Mouse (Mus musculus) kidney, embryonic 16.5 days (tissue): ENCODE measurements around the gene Fndc3b. TPM values are rescaled to one million over a fixed set of nuclear protein-coding genes. Genes with fewer than 3 reads are reported as not detected.
A peak's percentile ranks its signal among the peaks of the same experiment; 100 is the strongest.

Experiments used
- ATAC-seq: fragments of 200-750 bp; cut with Nextera tagmentation; 2 replicates; pipeline ENCODE4 v1.8.0; 2017; ENCODE audit warnings: moderate TSS enrichment; ENCODE audit not compliant: low FRiP score, low TSS enrichment
- H3K27ac ChIP-seq: fragments of 300-500 bp; sonication (generic); 2 replicates; pipeline ENCODE4 v1.5.1; 2014; ENCODE audit warnings: low read length
- H3K27me3 ChIP-seq: fragments of 300-500 bp; sonication (generic); 2 replicates; pipeline ENCODE4 v1.6.1; 2014; ENCODE audit warnings: low read length, control low read depth, mixed read lengths; ENCODE audit not compliant: insufficient read depth
- H3K36me3 ChIP-seq: fragments of 300-500 bp; sonication (generic); 2 replicates; pipeline ENCODE4 v1.6.1; 2014; ENCODE audit warnings: low read length, control low read depth, mixed read lengths; ENCODE audit not compliant: insufficient read depth
- H3K4me1 ChIP-seq: fragments of 300-500 bp; sonication (generic); 2 replicates; pipeline ENCODE4 v1.6.1; 2014; ENCODE audit warnings: low read length, control low read depth, mixed read lengths; ENCODE audit not compliant: insufficient read depth
- H3K4me2 ChIP-seq: fragments of 300-500 bp; sonication (generic); replicated peaks from 2 replicates; pipeline ENCODE4 v1.6.1; 2014; ENCODE audit warnings: low read depth, low read length
- H3K4me3 ChIP-seq: fragments of 300-500 bp; sonication (generic); 2 replicates; pipeline ENCODE4 v1.5.1; 2014; ENCODE audit warnings: mild to moderate bottlenecking, low read length
- H3K9ac ChIP-seq: fragments of 300-500 bp; sonication (generic); replicated peaks from 2 replicates; pipeline ENCODE4 v1.6.1; 2014; ENCODE audit warnings: low read length
- H3K9me3 ChIP-seq: fragments of 300-500 bp; sonication (generic); 2 replicates; pipeline ENCODE4 v1.6.1; 2016; ENCODE audit warnings: low read length, control low read depth
- WGBS: fragments of 180-500 bp; shearing (Covaris S2); extraction: QIAGEN DNeasy Blood & Tissue Kit; methylation state at CpG from one replicate; pipeline ENCODE4 v1.1.7; 2014; 5-methylcytosine and 5-hydroxymethylcytosine counted together
- polyA plus RNA-seq: library from polyadenylated mRNA; unstranded; fragments of >200 nt; fragmentation: Nextera tagmentation; extraction: Ambion mirVana; gene quantifications from 2 replicates; pipeline ENCODE4 v1.2.1, GENCODE M21; 2015

The Fndc3b gene
- 29.8 and 30.4 TPM in 2 replicates for polyA plus RNA-seq

DNA sequence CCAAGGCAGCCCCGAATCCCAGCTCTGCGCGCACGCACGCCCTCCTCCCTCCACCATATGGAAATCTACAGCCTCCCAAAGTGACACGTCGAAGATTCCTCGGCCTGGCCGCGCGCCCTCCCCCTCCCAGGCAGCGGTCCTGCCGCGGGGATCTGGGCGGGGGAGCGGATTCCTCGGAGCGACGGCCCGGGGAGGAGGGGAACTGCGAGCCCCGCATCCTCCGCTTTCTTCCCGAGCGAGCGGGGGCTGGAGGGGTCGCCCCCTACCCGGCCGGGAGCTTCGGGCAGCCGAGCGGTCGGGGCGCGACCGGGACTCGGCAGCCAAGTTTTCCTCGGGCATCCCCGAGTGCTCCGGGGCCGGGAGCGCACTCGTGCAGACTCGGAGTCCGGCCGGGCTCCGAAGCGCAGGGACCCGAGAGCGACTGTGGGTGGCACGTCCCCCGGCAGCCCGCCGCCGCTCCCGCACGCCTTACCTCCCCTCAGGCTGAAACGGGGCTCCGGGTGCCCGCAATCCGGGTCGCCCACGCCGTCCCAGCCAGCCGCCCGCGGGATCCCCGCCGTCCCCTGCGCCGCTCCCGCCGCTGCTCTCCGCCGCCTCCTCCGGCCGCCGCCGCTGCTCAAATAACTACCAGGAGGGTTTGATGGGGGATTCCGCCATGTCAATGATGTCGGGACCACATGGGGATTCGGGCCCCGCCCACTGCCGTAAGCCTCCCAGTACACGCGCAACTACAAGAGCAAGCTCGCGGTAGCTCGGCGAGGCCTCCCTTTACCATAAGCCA, at the start of gene Fndc3b:
Fndc3b (minus strand) TSS at position 660 of the 781 bp plus-strand sequence.
- peak within 1 kb of the TSS; percentile 66 for H3K4me2 ChIP-seq
- no peaks in the 10 kb centered on the region for H3K9me3 ChIP-seq
- no peaks in the 10 kb centered on the region for H3K36me3 ChIP-seq
- H3K27ac ChIP-seq: peak within 1 kb of the TSS; percentile 99
- under 1% methylated on average over 87 of the region's 90 CpGs for WGBS
- H3K27me3 ChIP-seq: no peaks in the 10 kb centered on the region
- H3K4me1 ChIP-seq: peaks cover 24% of the 10 kb centered on the region
- H3K4me3 ChIP-seq: peak within 1 kb of the TSS; percentile 75
- peak within 1 kb of the TSS; percentile 95 for H3K9ac ChIP-seq
- ATAC-seq: peak; percentile 89

DNA sequence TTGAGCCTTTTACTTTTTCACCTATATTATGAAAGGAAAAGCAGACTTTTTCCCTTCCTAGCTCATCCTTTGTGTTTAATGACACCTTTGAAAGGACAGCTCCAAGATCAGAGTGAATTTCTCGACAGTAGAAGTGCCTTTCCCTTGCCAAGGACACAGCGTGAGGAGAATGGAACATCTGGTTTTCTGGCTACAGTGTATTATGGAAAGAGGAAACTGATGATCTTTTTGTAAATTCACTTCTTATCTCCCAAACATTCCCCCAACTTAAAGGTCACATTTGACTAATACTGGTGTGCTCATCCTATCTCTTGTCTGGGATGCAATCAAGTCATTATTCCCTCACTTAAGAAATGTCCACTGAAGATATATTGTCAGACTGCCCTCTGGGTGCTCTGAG, 49.2 kb upstream of the Fndc3b start:
- no peak overlapping the region for H3K4me3 ChIP-seq
- ATAC-seq: no peak
- no peaks in the 10 kb centered on the region for H3K36me3 ChIP-seq
- no peak overlapping the region for H3K4me2 ChIP-seq
- 0 out of 2 replicates have a peak, but pooled peaks cover 3% of the 10 kb centered on the region for H3K9me3 ChIP-seq
- 70% methylated on average over 2 of the region's 2 CpGs for WGBS
- H3K27me3 ChIP-seq: no peaks in the 10 kb centered on the region
- H3K4me1 ChIP-seq: no peaks in the 10 kb centered on the region
- no peak overlapping the region for H3K9ac ChIP-seq
- H3K27ac ChIP-seq: no peak overlapping the region

DNA sequence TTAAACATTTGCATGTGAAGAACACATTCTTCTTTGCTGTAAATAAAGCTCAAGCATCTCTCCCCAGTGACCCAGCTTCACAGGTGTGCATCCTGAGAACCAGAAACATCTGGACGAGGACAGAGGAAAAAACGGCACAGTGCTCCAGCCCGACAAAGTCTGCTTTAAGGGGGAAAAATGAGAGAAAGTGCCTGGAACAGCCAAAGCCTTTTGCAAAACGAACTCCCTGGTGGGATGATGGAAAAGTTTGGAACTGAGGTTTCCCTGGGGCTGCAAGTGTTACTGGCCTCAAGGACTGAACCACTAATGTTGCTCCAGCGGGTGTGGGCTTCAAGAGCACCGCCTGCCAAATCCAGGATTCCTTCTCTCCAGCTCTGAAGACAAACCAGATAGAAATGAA, 47.9 kb upstream of the Fndc3b start:
- Histone ChIP-seq H3K27me3 (no peaks in the 10 kb centered on the region), H3K36me3 (no peaks in the 10 kb centered on the region), H3K4me2 (no peak overlapping the region), H3K4me1 (no peaks in the 10 kb centered on the region), H3K27ac (no peak overlapping the region), H3K9me3 (0 out of 2 replicates have a peak, but pooled peaks cover 3% of the 10 kb centered on the region), H3K9ac (no peak overlapping the region), H3K4me3 (no peak overlapping the region)
- no peak for ATAC-seq
- 44% methylated on average over 6 of the region's 6 CpGs for WGBS

DNA sequence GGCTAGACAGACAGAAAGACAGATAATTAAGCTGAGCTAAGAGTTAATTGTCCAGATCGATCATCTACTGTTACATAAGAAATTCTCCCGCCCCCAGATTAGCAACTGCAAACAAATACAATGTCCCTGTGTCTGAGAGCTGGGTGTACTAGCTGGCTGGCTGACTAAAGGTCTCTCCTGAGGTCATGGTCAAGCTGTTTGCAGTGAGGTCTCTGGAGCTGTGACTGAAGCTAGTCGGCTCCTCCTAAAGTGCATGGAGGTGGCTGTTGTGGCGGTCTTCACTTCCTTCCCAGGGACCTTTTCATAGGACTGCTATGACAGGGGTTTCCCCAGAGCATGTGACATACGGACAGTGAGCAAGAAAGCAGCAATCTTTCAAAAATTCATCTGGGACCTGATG, 40.5 kb upstream of the Fndc3b start:
- Histone ChIP-seq H3K27ac (no peak overlapping the region), H3K4me2 (no peak overlapping the region), H3K4me3 (no peak overlapping the region), H3K9ac (no peak overlapping the region), H3K9me3 (no peaks in the 10 kb centered on the region), H3K27me3 (no peaks in the 10 kb centered on the region), H3K36me3 (no peaks in the 10 kb centered on the region), H3K4me1 (0 out of 2 replicates have a peak, but pooled peaks cover 4% of the 10 kb centered on the region)
- WGBS: 41% methylated on average over 5 of the region's 5 CpGs
- ATAC-seq: no peak

DNA sequence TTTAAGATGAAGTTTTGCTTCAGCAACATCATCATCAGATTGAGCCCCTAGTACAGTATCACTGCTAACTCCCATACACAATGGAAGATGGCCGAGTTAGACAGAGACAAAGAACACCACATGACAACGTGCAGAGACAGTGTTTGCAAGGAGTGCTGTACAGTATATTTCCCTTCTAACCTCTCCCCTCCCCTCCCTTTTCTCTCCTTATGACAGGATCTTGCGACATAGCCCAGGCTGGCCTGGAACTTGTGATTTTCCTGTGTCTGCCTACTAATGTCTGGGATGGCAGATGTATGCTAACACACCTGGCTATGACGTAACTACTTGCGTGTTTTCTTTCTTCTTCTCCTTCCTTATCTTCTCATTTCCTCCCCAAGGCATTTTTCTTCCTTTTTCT, 40.0 kb upstream of the Fndc3b start:
- Histone ChIP-seq H3K9ac (no peak overlapping the region), H3K9me3 (no peaks in the 10 kb centered on the region), H3K27ac (no peak overlapping the region), H3K4me2 (no peak overlapping the region), H3K4me3 (no peak overlapping the region), H3K4me1 (0 out of 2 replicates have a peak, but pooled peaks cover 4% of the 10 kb centered on the region), H3K27me3 (no peaks in the 10 kb centered on the region), H3K36me3 (no peaks in the 10 kb centered on the region)
- ATAC-seq: no peak
- 70% methylated on average over 5 of the region's 5 CpGs for WGBS

DNA sequence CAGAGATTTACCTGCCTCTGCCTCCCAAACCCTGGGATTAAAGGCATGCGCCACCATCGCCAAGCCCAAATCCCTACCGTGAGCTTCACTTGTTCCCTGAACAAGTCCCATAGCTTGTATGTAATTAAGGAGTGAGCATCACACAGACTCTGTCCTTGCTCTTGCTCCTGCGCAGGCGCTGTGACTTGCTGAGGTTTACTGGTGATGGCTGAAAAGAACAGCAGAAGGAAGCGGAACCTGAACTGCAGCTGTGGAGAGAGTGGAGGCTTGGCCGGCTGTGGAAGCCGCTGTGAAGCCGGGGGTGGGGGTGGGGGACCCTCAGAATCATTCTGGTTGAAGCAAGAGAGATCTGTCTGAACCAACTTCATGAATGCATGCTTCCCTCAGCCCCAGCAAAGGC, 34.5 kb upstream of the Fndc3b start:
- Histone ChIP-seq H3K36me3 (no peaks in the 10 kb centered on the region), H3K4me2 (no peak overlapping the region), H3K9ac (no peak overlapping the region), H3K27ac (no peak overlapping the region), H3K4me1 (no peaks in the 10 kb centered on the region), H3K4me3 (no peak overlapping the region), H3K9me3 (no peaks in the 10 kb centered on the region), H3K27me3 (no peaks in the 10 kb centered on the region)
- 93% methylated on average over 9 of the region's 9 CpGs for WGBS
- ATAC-seq: no peak

DNA sequence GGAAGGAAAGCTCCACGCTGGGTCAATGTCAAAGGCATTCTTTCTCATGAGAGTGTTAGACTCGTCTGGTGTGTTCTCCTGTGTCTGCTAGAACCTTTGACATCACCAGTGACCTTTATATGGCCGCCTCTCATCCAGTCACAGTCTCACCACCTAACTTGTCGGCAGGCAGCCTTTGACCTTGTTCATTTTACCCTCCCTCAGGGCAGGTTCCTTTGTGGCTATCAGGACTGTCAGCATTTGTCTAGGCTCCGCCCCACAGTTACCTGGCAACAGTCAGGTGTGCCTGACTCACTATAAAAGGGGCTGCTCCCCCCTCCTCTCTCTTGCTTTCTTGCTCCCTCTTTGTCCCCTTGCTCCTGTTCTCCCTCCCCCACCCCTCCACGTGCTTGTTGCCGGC, 33.6 kb upstream of the Fndc3b start:
- no peaks in the 10 kb centered on the region for H3K27me3 ChIP-seq
- no peak overlapping the region for H3K9ac ChIP-seq
- H3K4me3 ChIP-seq: no peak overlapping the region
- H3K4me2 ChIP-seq: no peak overlapping the region
- 40% methylated on average over 7 of the region's 7 CpGs for WGBS
- peak; percentile 27; the same call in 1 of the 2 replicates for ATAC-seq
- H3K9me3 ChIP-seq: no peaks in the 10 kb centered on the region
- no peaks in the 10 kb centered on the region for H3K36me3 ChIP-seq
- H3K4me1 ChIP-seq: no peaks in the 10 kb centered on the region
- no peak overlapping the region for H3K27ac ChIP-seq

DNA sequence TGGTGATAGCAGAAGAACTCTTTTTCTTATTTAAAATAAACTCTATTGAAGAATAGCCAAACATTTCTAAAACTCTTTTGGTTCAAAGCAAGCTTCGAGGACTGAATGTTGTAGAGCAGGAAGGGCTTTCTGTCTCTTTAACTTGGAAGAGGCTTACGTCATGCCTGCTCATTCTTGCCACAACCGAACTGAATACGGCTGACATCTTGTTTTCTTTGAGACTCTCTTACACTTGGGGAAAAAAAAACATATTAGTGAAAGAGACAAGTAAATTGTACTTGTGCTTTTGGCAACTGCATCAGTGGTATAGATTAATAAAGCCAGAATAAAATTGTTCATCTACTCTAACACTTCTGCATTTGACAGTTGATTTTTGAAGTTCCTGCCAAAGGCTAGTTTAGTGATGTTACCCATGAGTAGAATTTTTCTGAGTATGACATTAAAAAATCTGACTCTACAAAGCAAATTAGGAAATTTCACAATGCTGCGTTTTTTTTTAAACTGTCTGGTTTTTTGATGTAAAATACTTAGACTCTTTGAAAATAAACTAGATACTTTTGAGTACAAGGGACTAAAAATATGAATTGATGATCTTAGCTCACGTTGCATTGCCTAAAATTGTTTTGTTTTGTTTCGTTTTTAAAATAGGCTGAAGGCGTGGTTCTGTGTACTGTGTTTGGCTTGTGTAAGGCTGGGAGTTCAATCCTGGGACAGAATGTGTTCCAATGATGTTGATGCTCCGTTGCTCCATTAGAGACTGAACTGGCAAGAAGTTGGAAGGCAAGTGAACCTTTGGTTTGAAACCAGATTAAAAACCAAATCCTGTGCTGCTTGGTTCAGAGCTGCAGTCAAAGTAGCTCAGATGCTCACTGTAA, 32.4 kb upstream of the Fndc3b start:
- no peak overlapping the region for H3K4me2 ChIP-seq
- H3K27ac ChIP-seq: no peak overlapping the region
- H3K27me3 ChIP-seq: no peaks in the 10 kb centered on the region
- H3K36me3 ChIP-seq: no peaks in the 10 kb centered on the region
- H3K4me3 ChIP-seq: no peak overlapping the region
- WGBS: 76% methylated on average over 9 of the region's 9 CpGs
- no peak for ATAC-seq
- no peaks in the 10 kb centered on the region for H3K4me1 ChIP-seq
- H3K9me3 ChIP-seq: no peaks in the 10 kb centered on the region
- H3K9ac ChIP-seq: no peak overlapping the region

DNA sequence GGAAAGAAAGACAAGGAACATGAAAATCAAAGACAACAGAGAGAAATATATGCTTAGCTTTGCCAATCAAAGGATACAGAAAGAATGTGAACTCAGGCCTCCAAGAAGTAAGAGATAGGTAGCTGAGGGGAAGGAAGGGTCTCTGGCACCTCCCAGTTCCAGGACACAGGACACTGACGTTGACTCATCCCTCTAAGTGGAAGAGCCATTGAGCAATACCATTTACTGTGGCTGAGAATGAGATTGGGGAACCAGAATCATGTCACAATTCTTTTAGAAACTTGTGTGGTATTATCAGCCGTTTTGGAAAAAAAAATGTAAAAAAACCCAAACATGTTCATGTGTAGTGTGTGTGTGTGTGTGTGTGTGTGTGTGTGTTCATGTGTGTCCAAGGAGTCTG, 31.0 kb upstream of the Fndc3b start:
- Histone ChIP-seq H3K27me3 (no peaks in the 10 kb centered on the region), H3K4me2 (no peak overlapping the region), H3K36me3 (no peaks in the 10 kb centered on the region), H3K9ac (no peak overlapping the region), H3K9me3 (no peaks in the 10 kb centered on the region), H3K27ac (no peak overlapping the region), H3K4me3 (no peak overlapping the region), H3K4me1 (no peaks in the 10 kb centered on the region)
- no peak for ATAC-seq
- WGBS: 52% methylated on average over 2 of the region's 2 CpGs

DNA sequence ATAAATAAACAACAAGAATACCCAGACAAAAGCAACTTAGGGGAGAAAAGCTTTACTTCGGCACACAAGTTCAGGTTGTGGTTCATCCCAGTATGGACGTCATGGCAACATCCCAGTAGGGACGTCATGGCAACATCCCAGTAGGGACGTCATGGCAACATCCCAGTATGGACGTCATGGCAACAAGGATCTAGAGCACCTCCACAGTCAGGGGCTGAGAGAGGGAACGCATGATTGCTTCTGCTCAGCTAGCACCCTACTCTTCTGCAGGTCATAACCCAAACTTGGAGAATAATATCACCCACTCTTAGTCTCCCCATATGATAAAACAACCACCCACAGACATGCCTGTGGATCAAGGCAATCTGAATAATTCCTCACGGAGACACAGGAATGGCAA, 29.0 kb upstream of the Fndc3b start:
- Histone ChIP-seq H3K36me3 (no peaks in the 10 kb centered on the region), H3K4me1 (peaks cover 3% of the 10 kb centered on the region; the same call in 1 of the 2 replicates)
- WGBS: 80% methylated on average over 7 of the region's 7 CpGs

More for the DNA sequence above, 29.0 kb upstream of the Fndc3b start:
- no peak for ATAC-seq
- no peak overlapping the region for H3K9ac ChIP-seq
- H3K27ac ChIP-seq: no peak overlapping the region
- no peaks in the 10 kb centered on the region for H3K27me3 ChIP-seq
- no peaks in the 10 kb centered on the region for H3K9me3 ChIP-seq
- no peak overlapping the region for H3K4me2 ChIP-seq
- H3K4me3 ChIP-seq: no peak overlapping the region
